Mouse (Mus musculus) skeletal muscle tissue, postnatal 0 days (tissue): ENCODE data around the gene Klhl29. TPM values are rescaled to one million over a fixed set of nuclear protein-coding genes. Genes with fewer than 3 reads are reported as not detected.

Source experiments
- polyA plus RNA-seq: library from polyadenylated mRNA; unstranded; fragments of >200 nt; fragmentation: Nextera tagmentation; extraction: Ambion mirVana; gene quantifications from 2 replicates; pipeline ENCODE4 v1.2.1, GENCODE M21; 2015

Klhl29 gene
- polyA plus RNA-seq: 0.51 and 0.74 TPM in 2 replicates

GRCm38 (mm10) chr12:5375616-5376461 is at the start of gene Klhl29:
Gene Klhl29, minus strand, starts transcription at chr12:5375682.

